9 mouse cellular contexts compared by ENCODE assay signal in genomic region chr12:87413179-87413790, GRCm38 (mm10). TPM values are rescaled to one million over a fixed set of nuclear protein-coding genes. Genes with fewer than 3 reads are reported as not detected.
A peak's percentile ranks its signal among the peaks of the same experiment; 100 is the strongest.
DNase-seq lines count a peak whose midpoint lies in the region; ATAC-seq and TF ChIP-seq lines count a peak whose summit lies in the region.
"Had no signal": no experiment of that assay in that cellular context is flagged by ENCODE, and none has a peak within 500 bp of the region (broad histone marks: within the 10 kb centered on the region; RNA-seq: fewer than 3 reads in every experiment).

No protein-coding gene starts in this region.

- no peak for TF ChIP-seq POLR2A in limb, embryonic 14.5 days (IDR thresholded peaks at IDR 0.05; ENCODE audit: borderline replicate concordance, extremely low read depth, insufficient read depth, insufficient read length)
- TF ChIP-seq POLR2A in spleen, adult 2 months (IDR thresholded peaks at IDR 0.05; ENCODE audit: low read depth, low read length), result no peak

- DNase-seq in intestine, embryonic 14.5 days (ENCODE audit: low spot score), result peak; percentile 86
- peak; percentile 22 for DNase-seq in gastrocnemius, postnatal 25 days
- DNase-seq in limb, embryonic 14.5 days (ENCODE audit: low spot score), result peak; percentile 63
- DNase-seq in midbrain, postnatal 0 days (ENCODE audit: low spot score), result peak; percentile 70
- peak in 1 of 2 experiments; percentile 69 for DNase-seq in spleen, adult 2 months (ENCODE audit: low read depth in 1 of 2, low spot score in 2 of 2)

- H3K4me1 ChIP-seq in intestine, embryonic 14.5 days (replicated peaks; ENCODE audit: control insufficient read depth, insufficient read depth, low read length), result no peaks in the 10 kb centered on the region; the same call in 1 of the 2 replicates
- peaks cover 1% of the 10 kb centered on the region; the same call in 1 of the 2 replicates for H3K4me1 ChIP-seq in intestine, embryonic 16.5 days (ENCODE audit: control insufficient read depth, insufficient read depth, low read length)
- no peaks in the 10 kb centered on the region for H3K4me1 ChIP-seq in kidney, embryonic 14.5 days (ENCODE audit: control insufficient read depth, insufficient read depth, low read length)
- H3K4me1 ChIP-seq in limb, embryonic 14.5 days (ENCODE audit: control insufficient read depth, insufficient read depth, low read length), result no peaks in the 10 kb centered on the region
- no peaks in the 10 kb centered on the region for H3K4me1 ChIP-seq in midbrain, postnatal 0 days (ENCODE audit: insufficient read depth, low read length)
- peaks cover 9% of the 10 kb centered on the region; the same call in 1 of the 2 replicates for H3K4me1 ChIP-seq in spleen, adult 2 months (ENCODE audit: control insufficient read depth, insufficient read depth, insufficient read length)

- H3K4me2 ChIP-seq in intestine, embryonic 14.5 days (ENCODE audit: low read length), result no peak overlapping the region
- H3K4me2 ChIP-seq in intestine, embryonic 16.5 days (ENCODE audit: low read depth, low read length), result no peak overlapping the region
- H3K4me2 ChIP-seq in kidney, embryonic 14.5 days (replicated peaks; ENCODE audit: low read depth, low read length), result no peak overlapping the region
- no peak overlapping the region for H3K4me2 ChIP-seq in limb, embryonic 14.5 days (replicated peaks; ENCODE audit: low read depth, low read length, severe bottlenecking)
- no peak overlapping the region for H3K4me2 ChIP-seq in midbrain, postnatal 0 days (ENCODE audit: low read depth, low read length, poor library complexity, severe bottlenecking)

- H3K36me3 ChIP-seq in intestine, embryonic 14.5 days (ENCODE audit: control insufficient read depth, insufficient read depth, low read length), result no peaks in the 10 kb centered on the region
- no peaks in the 10 kb centered on the region for H3K36me3 ChIP-seq in intestine, embryonic 16.5 days (ENCODE audit: control insufficient read depth, insufficient read depth, low read length)
- no peaks in the 10 kb centered on the region for H3K36me3 ChIP-seq in kidney, embryonic 14.5 days (ENCODE audit: control insufficient read depth, insufficient read depth, low read length)
- no peaks in the 10 kb centered on the region for H3K36me3 ChIP-seq in limb, embryonic 14.5 days (ENCODE audit: control insufficient read depth, insufficient read depth, low read length)
- no peaks in the 10 kb centered on the region for H3K36me3 ChIP-seq in midbrain, postnatal 0 days (ENCODE audit: insufficient read depth, low read length)
- no peaks in the 10 kb centered on the region for H3K36me3 ChIP-seq in spleen, adult 2 months (ENCODE audit: control insufficient read depth, insufficient read depth, low read length)

- no peak overlapping the region for H3K27ac ChIP-seq in intestine, embryonic 14.5 days (ENCODE audit: low read depth)
- H3K27ac ChIP-seq in intestine, embryonic 16.5 days (ENCODE audit: low read length), result no peak overlapping the region
- H3K27ac ChIP-seq in kidney, embryonic 14.5 days (ENCODE audit: low read depth, low read length), result no peak overlapping the region
- no peak overlapping the region for H3K27ac ChIP-seq in limb, embryonic 14.5 days (replicated peaks; ENCODE audit: low read depth, low read length)
- H3K27ac ChIP-seq in midbrain, postnatal 0 days (ENCODE audit: low read depth, low read length), result no peak overlapping the region
- no peak overlapping the region for H3K27ac ChIP-seq in spleen, adult 2 months (ENCODE audit: insufficient read depth, low read length)

- H3K9ac ChIP-seq in intestine, embryonic 14.5 days (ENCODE audit: low read length), result no peak overlapping the region
- H3K9ac ChIP-seq in intestine, embryonic 16.5 days (ENCODE audit: low read depth, low read length), result no peak overlapping the region
- H3K9ac ChIP-seq in kidney, embryonic 14.5 days (ENCODE audit: low read depth, low read length), result no peak overlapping the region
- no peak overlapping the region for H3K9ac ChIP-seq in limb, embryonic 14.5 days (ENCODE audit: low read depth, low read length, severe bottlenecking)
- H3K9ac ChIP-seq in midbrain, postnatal 0 days (replicated peaks; ENCODE audit: low read length, poor library complexity, severe bottlenecking), result no peak overlapping the region

- ATAC-seq in intestine, embryonic 14.5 days (replicated peaks; ENCODE audit: low FRiP score, low TSS enrichment, low read depth), result no peak; the same call in 1 of the 2 replicates
- no peak for ATAC-seq in intestine, embryonic 16.5 days
- peak; percentile 70 for ATAC-seq in common myeloid progenitor, adult 5-6 weeks (replicated peaks; ENCODE audit: low read depth, poor library complexity, severe bottlenecking)
- ATAC-seq in kidney, embryonic 14.5 days (ENCODE audit: low FRiP score, low TSS enrichment), result peak; percentile 65; the same call in 1 of the 2 replicates
- ATAC-seq in limb, embryonic 14.5 days (ENCODE audit: low FRiP score, low read depth), result peak; percentile 49; the same call in 1 of the 2 replicates
- ATAC-seq in midbrain, postnatal 0 days (ENCODE audit: low FRiP score), result peak; percentile 62

- no peaks in the 10 kb centered on the region for H3K27me3 ChIP-seq in intestine, embryonic 14.5 days (replicated peaks; ENCODE audit: control insufficient read depth, insufficient read depth, low read length)
- no peaks in the 10 kb centered on the region for H3K27me3 ChIP-seq in intestine, embryonic 16.5 days (replicated peaks; ENCODE audit: control insufficient read depth, insufficient read depth, low read length)
- H3K27me3 ChIP-seq in kidney, embryonic 14.5 days (ENCODE audit: control insufficient read depth, insufficient read depth, low read length), result no peaks in the 10 kb centered on the region
- H3K27me3 ChIP-seq in limb, embryonic 14.5 days (ENCODE audit: control insufficient read depth, insufficient read depth, low read length), result no peaks in the 10 kb centered on the region
- no peaks in the 10 kb centered on the region for H3K27me3 ChIP-seq in midbrain, postnatal 0 days (ENCODE audit: insufficient read depth, low read length)
- no peaks in the 10 kb centered on the region for H3K27me3 ChIP-seq in spleen, adult 2 months (ENCODE audit: control insufficient read depth, insufficient read depth, low read length)

- TF ChIP-seq CTCF in midbrain, postnatal 0 days (IDR thresholded peaks at IDR 0.05), result peak; percentile 95
- peak; percentile 71; the same call in 1 of the 2 replicates for TF ChIP-seq CTCF in spleen, adult 2 months (IDR thresholded peaks at IDR 0.05; ENCODE audit: extremely low read depth, insufficient read depth, insufficient read length, insufficient replicate concordance)

- no peak overlapping the region for H3K4me3 ChIP-seq in intestine, embryonic 14.5 days (ENCODE audit: low read depth, low read length)
- H3K4me3 ChIP-seq in intestine, embryonic 16.5 days (ENCODE audit: low read length), result no peak overlapping the region
- no peak overlapping the region for H3K4me3 ChIP-seq in kidney, embryonic 14.5 days (ENCODE audit: low read length)
- H3K4me3 ChIP-seq in limb, embryonic 14.5 days (replicated peaks; ENCODE audit: low read length), result no peak overlapping the region
- H3K4me3 ChIP-seq in midbrain, postnatal 0 days (ENCODE audit: low read depth, low read length), result no peak overlapping the region
- H3K4me3 ChIP-seq in spleen, adult 2 months (ENCODE audit: extremely low read depth, insufficient read depth, insufficient read length), result no peak overlapping the region
- H3K4me3 ChIP-seq: megakaryocyte, embryonic 14.5 days had no signal

- 20% methylated on average over 4 of the region's 4 CpGs for WGBS in intestine, embryonic 14.5 days
- 24% methylated on average over 4 of the region's 4 CpGs for WGBS in intestine, embryonic 16.5 days
- WGBS in kidney, embryonic 14.5 days, result 26% methylated on average over 4 of the region's 4 CpGs
- 24% methylated on average over 4 of the region's 4 CpGs for WGBS in limb, embryonic 14.5 days
- WGBS in midbrain, postnatal 0 days, result 22% methylated on average over 4 of the region's 4 CpGs
- WGBS in spleen, adult 2 months, result 19% methylated on average over 4 of the region's 4 CpGs

- no peaks in the 10 kb centered on the region for H3K9me3 ChIP-seq in intestine, embryonic 14.5 days (ENCODE audit: control insufficient read depth, low read length)
- no peaks in the 10 kb centered on the region for H3K9me3 ChIP-seq in intestine, embryonic 16.5 days (ENCODE audit: control insufficient read depth, low read length)
- no peaks in the 10 kb centered on the region for H3K9me3 ChIP-seq in kidney, embryonic 14.5 days (ENCODE audit: control insufficient read depth, low read length)
- H3K9me3 ChIP-seq in limb, embryonic 14.5 days (ENCODE audit: control insufficient read depth, low read length), result no peaks in the 10 kb centered on the region
- no peaks in the 10 kb centered on the region for H3K9me3 ChIP-seq in midbrain, postnatal 0 days (ENCODE audit: low read length)

RNA-seq across cellular contexts. Expression of gene Sptlc2, which starts 25.1 kb away (rescaled TPM):
- polyA plus RNA-seq in intestine, embryonic 14.5 days (2014; fragmentation: Nextera tagmentation; extraction: Ambion mirVana), result 101 and 118 TPM in 2 replicates
- 126 and 133 TPM in 2 replicates for polyA plus RNA-seq in intestine, embryonic 16.5 days (2015; fragmentation: Nextera tagmentation; extraction: Ambion mirVana)
- total RNA-seq in common myeloid progenitor, adult 5-6 weeks (2017), result 70.8 and 79.8 TPM in 2 replicates
- total RNA-seq in gastrocnemius, postnatal 25 days (2021), result 10 to 100 TPM; 10.3 to 11.4 TPM
- 65.1 and 85.3 TPM in 2 replicates for polyA plus RNA-seq in kidney, embryonic 14.5 days (2014; fragmentation: Nextera tagmentation; extraction: Ambion mirVana)
- 23.3 and 35.2 TPM in 2 replicates for polyA plus RNA-seq in limb, embryonic 14.5 days (2012; rRNA removed)
- 80.8 and 85.5 TPM in 2 replicates for polyA plus RNA-seq in limb, embryonic 14.5 days (2014; fragmentation: Nextera tagmentation; extraction: Ambion mirVana)
- 41.5 and 49.8 TPM in 2 replicates for total RNA-seq in midbrain, postnatal 0 days (2014; rRNA removed)
- 86.6 and 99.6 TPM in 2 replicates for polyA plus RNA-seq in midbrain, postnatal 0 days (2015; fragmentation: Nextera tagmentation; extraction: Ambion mirVana)
- polyA plus RNA-seq in spleen, adult 2 months (2012; rRNA removed), result 6.1 and 7.5 TPM in 2 replicates

RNA-seq across cellular contexts. Expression of gene Slirp, which starts 30.4 kb away (rescaled TPM):
- 286 and 300 TPM in 2 replicates for polyA plus RNA-seq in intestine, embryonic 14.5 days (2014; fragmentation: Nextera tagmentation; extraction: Ambion mirVana)
- 258 and 261 TPM in 2 replicates for polyA plus RNA-seq in intestine, embryonic 16.5 days (2015; fragmentation: Nextera tagmentation; extraction: Ambion mirVana)
- total RNA-seq in common myeloid progenitor, adult 5-6 weeks (2017), result 100.0 and 104 TPM in 2 replicates
- total RNA-seq in gastrocnemius, postnatal 25 days (2021), result 100 to 1,000 TPM; 135 to 140 TPM
- 269 and 468 TPM in 2 replicates for polyA plus RNA-seq in kidney, embryonic 14.5 days (2014; fragmentation: Nextera tagmentation; extraction: Ambion mirVana)
- polyA plus RNA-seq in limb, embryonic 14.5 days (2012; rRNA removed), result 62.4 and 83.4 TPM in 2 replicates
- polyA plus RNA-seq in limb, embryonic 14.5 days (2014; fragmentation: Nextera tagmentation; extraction: Ambion mirVana), result 292 and 314 TPM in 2 replicates
- total RNA-seq in midbrain, postnatal 0 days (2014; rRNA removed), result 38.9 and 58.2 TPM in 2 replicates
- 181 and 194 TPM in 2 replicates for polyA plus RNA-seq in midbrain, postnatal 0 days (2015; fragmentation: Nextera tagmentation; extraction: Ambion mirVana)
- polyA plus RNA-seq in spleen, adult 2 months (2012; rRNA removed), result 4.4 and 4.8 TPM in 2 replicates

RNA-seq across cellular contexts. Expression of gene Alkbh1, which starts 30.5 kb away (rescaled TPM):
- 58.0 and 59.9 TPM in 2 replicates for polyA plus RNA-seq in intestine, embryonic 14.5 days (2014; fragmentation: Nextera tagmentation; extraction: Ambion mirVana)
- polyA plus RNA-seq in intestine, embryonic 16.5 days (2015; fragmentation: Nextera tagmentation; extraction: Ambion mirVana), result 43.9 and 52.0 TPM in 2 replicates
- 48.6 and 72.2 TPM in 2 replicates for total RNA-seq in common myeloid progenitor, adult 5-6 weeks (2017)
- 1 to 10 TPM; 4.2 to 5.1 TPM for total RNA-seq in gastrocnemius, postnatal 25 days (2021)
- 63.7 and 75.6 TPM in 2 replicates for polyA plus RNA-seq in kidney, embryonic 14.5 days (2014; fragmentation: Nextera tagmentation; extraction: Ambion mirVana)
- polyA plus RNA-seq in limb, embryonic 14.5 days (2012; rRNA removed), result 60.2 and 62.2 TPM in 2 replicates
- 48.3 and 59.0 TPM in 2 replicates for polyA plus RNA-seq in limb, embryonic 14.5 days (2014; fragmentation: Nextera tagmentation; extraction: Ambion mirVana)
- 20.3 and 28.7 TPM in 2 replicates for total RNA-seq in midbrain, postnatal 0 days (2014; rRNA removed)
- polyA plus RNA-seq in midbrain, postnatal 0 days (2015; fragmentation: Nextera tagmentation; extraction: Ambion mirVana), result 31.5 and 36.8 TPM in 2 replicates
- polyA plus RNA-seq in spleen, adult 2 months (2012; rRNA removed), result 17.0 and 17.5 TPM in 2 replicates

RNA-seq across cellular contexts. Expression of gene Snw1, which starts 58.8 kb away (rescaled TPM):
- 121 and 142 TPM in 2 replicates for polyA plus RNA-seq in intestine, embryonic 14.5 days (2014; fragmentation: Nextera tagmentation; extraction: Ambion mirVana)
- 100.0 and 107 TPM in 2 replicates for polyA plus RNA-seq in intestine, embryonic 16.5 days (2015; fragmentation: Nextera tagmentation; extraction: Ambion mirVana)
- 178 and 187 TPM in 2 replicates for total RNA-seq in common myeloid progenitor, adult 5-6 weeks (2017)
- total RNA-seq in gastrocnemius, postnatal 25 days (2021), result 10 to 100 TPM; 38.1 to 43.6 TPM
- 142 and 161 TPM in 2 replicates for polyA plus RNA-seq in kidney, embryonic 14.5 days (2014; fragmentation: Nextera tagmentation; extraction: Ambion mirVana)
- polyA plus RNA-seq in limb, embryonic 14.5 days (2012; rRNA removed), result 30.8 and 45.3 TPM in 2 replicates
- polyA plus RNA-seq in limb, embryonic 14.5 days (2014; fragmentation: Nextera tagmentation; extraction: Ambion mirVana), result 125 and 134 TPM in 2 replicates
- total RNA-seq in midbrain, postnatal 0 days (2014; rRNA removed), result 36.0 and 37.8 TPM in 2 replicates
- polyA plus RNA-seq in midbrain, postnatal 0 days (2015; fragmentation: Nextera tagmentation; extraction: Ambion mirVana), result 82.7 and 87.9 TPM in 2 replicates
- 5.1 and 6.0 TPM in 2 replicates for polyA plus RNA-seq in spleen, adult 2 months (2012; rRNA removed)

Comparison
In these comparisons a context has a peak if more than half of its experiments do, and no peak if none do; other contexts are left out.
1. ATAC-seq: peak in common myeloid progenitor, adult 5-6 weeks (single experiment), kidney, embryonic 14.5 days (single experiment), limb, embryonic 14.5 days (single experiment) and midbrain, postnatal 0 days (single experiment); none in intestine, embryonic 14.5 days (single experiment) and intestine, embryonic 16.5 days (single experiment).
2. RNA of gene Slirp, which starts 30.4 kb away (polyA plus RNA-seq): 62.4 to 314 TPM in limb, embryonic 14.5 days, 286 to 300 TPM in intestine, embryonic 14.5 days, 269 to 468 TPM in kidney, embryonic 14.5 days, 258 to 261 TPM in intestine, embryonic 16.5 days and 181 to 194 TPM in midbrain, postnatal 0 days; 4.4 to 4.8 TPM in spleen, adult 2 months; every median in the first group is over 10 times any median in the second.